Mouse (Mus musculus) neural tube, embryonic 14.5 days (tissue): ENCODE measurements around the gene Drc7. TPM values are rescaled to one million over a fixed set of nuclear protein-coding genes. Genes with fewer than 3 reads are reported as not detected.

ENCODE experiments used
- ATAC-seq: fragments of 200-750 bp; cut with Nextera tagmentation; 2 replicates; pipeline ENCODE4 v1.8.0; 2017; ENCODE audit warnings: low read depth, mild to moderate bottlenecking, moderate TSS enrichment, moderate library complexity
- H3K27ac ChIP-seq: fragments of 300-500 bp; sonication (generic); 2 replicates; pipeline ENCODE4 v1.5.1; 2014; ENCODE audit warnings: low read depth, mild to moderate bottlenecking, control low read depth, low read length, moderate library complexity, mixed read lengths
- H3K27me3 ChIP-seq: fragments of 300-500 bp; sonication (generic); 2 replicates; pipeline ENCODE4 v1.6.1; 2014; ENCODE audit warnings: low read length; ENCODE audit not compliant: control insufficient read depth, insufficient read depth
- H3K36me3 ChIP-seq: fragments of 300-500 bp; sonication (generic); 2 replicates; pipeline ENCODE4 v1.6.1; 2014; ENCODE audit warnings: low read length, mixed read lengths; ENCODE audit not compliant: control insufficient read depth, insufficient read depth
- H3K4me1 ChIP-seq: fragments of 300-500 bp; sonication (generic); 2 replicates; pipeline ENCODE4 v1.6.1; 2014; ENCODE audit warnings: low read length; ENCODE audit not compliant: control insufficient read depth, insufficient read depth
- H3K4me2 ChIP-seq: fragments of 300-500 bp; sonication (generic); 2 replicates; pipeline ENCODE4 v1.6.1; 2014; ENCODE audit warnings: mild to moderate bottlenecking, low read depth, low read length, control low read depth
- H3K4me3 ChIP-seq: fragments of 300-500 bp; sonication (generic); 2 replicates; pipeline ENCODE4 v1.5.1; 2014; ENCODE audit warnings: low read depth, low read length, control low read depth, mixed read lengths
- H3K9ac ChIP-seq: fragments of 300-500 bp; sonication (generic); replicated peaks from 2 replicates; pipeline ENCODE4 v1.6.1; 2014; ENCODE audit warnings: low read depth, mild to moderate bottlenecking, control low read depth, low read length, mixed read lengths
- H3K9me3 ChIP-seq: fragments of 300-500 bp; sonication (generic); 2 replicates; pipeline ENCODE4 v1.6.1; 2016; ENCODE audit warnings: low read length; ENCODE audit not compliant: control insufficient read depth
- WGBS: fragments of 180-500 bp; shearing (Covaris S2); extraction: QIAGEN DNeasy Blood & Tissue Kit; methylation state at CpG from one replicate; pipeline ENCODE4 v1.1.7; 2014; 5-methylcytosine and 5-hydroxymethylcytosine counted together
- polyA plus RNA-seq: library from polyadenylated mRNA; unstranded; fragments of >200 nt; fragmentation: Nextera tagmentation; extraction: Ambion mirVana; gene quantifications from 2 replicates; pipeline ENCODE4 v1.2.1, GENCODE M21; 2014

Gene Drc7
- polyA plus RNA-seq, 1 experiment from 2014 or later, result 0.88 TPM

DNA sequence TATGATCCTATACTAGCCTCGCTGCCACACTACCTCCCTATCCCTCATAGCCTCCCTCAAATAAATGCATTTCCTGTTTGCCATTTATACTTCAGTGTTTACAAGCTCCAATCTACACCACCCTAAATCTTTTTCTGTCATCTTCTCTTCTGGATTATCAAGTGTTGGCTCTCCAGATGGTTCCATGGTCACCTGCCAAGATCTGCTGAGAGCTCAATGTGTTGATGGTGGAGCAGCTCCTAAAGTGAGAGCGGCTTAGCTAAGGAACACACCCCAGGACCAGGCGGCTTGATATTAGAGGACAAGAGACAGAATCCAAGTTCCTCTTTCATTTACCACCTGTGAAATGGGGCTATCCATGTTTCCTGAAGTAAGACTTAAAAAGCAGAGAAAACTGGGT, 23.2 kb downstream of the Drc7 start:
- no peak overlapping the region for H3K9ac ChIP-seq
- peaks cover 3% of the 10 kb centered on the region; the same call in 1 of the 2 replicates for H3K36me3 ChIP-seq
- H3K4me3 ChIP-seq, result no peak overlapping the region
- no peaks in the 10 kb centered on the region for H3K9me3 ChIP-seq
- H3K27me3 ChIP-seq, result no peaks in the 10 kb centered on the region
- peaks cover 10% of the 10 kb centered on the region for H3K4me1 ChIP-seq
- WGBS, result 78% methylated on average over 3 of the region's 3 CpGs
- no peak overlapping the region for H3K27ac ChIP-seq
- H3K4me2 ChIP-seq, result no peak overlapping the region
- no peak for ATAC-seq

DNA sequence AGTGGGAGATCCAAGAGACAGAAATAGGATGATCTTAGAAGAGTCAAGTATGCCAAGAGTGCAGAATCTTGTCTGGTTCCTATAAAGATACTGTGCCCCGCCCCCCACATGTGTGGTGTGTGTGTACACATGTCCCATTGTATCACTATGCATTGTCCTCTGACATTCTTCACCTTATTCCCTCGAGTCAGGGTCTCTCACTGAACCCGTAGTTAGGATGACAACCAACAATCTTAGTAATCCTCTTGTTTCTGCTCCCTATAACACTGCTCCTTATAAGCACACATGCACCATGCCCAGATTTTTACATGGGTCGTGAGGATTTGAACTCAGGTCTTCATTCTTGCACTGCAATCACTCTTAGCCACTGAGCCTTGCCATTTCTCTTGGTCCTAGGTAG, 24.4 kb downstream of the Drc7 start:
- no peak for ATAC-seq
- Histone ChIP-seq H3K27me3 (no peaks in the 10 kb centered on the region), H3K4me3 (no peak overlapping the region), H3K4me2 (no peak overlapping the region), H3K4me1 (peaks cover 10% of the 10 kb centered on the region), H3K9ac (no peak overlapping the region), H3K9me3 (no peaks in the 10 kb centered on the region), H3K36me3 (peaks cover 5% of the 10 kb centered on the region; the same call in 1 of the 2 replicates), H3K27ac (no peak overlapping the region)
- WGBS, result 88% methylated on average over 4 of the region's 4 CpGs

DNA sequence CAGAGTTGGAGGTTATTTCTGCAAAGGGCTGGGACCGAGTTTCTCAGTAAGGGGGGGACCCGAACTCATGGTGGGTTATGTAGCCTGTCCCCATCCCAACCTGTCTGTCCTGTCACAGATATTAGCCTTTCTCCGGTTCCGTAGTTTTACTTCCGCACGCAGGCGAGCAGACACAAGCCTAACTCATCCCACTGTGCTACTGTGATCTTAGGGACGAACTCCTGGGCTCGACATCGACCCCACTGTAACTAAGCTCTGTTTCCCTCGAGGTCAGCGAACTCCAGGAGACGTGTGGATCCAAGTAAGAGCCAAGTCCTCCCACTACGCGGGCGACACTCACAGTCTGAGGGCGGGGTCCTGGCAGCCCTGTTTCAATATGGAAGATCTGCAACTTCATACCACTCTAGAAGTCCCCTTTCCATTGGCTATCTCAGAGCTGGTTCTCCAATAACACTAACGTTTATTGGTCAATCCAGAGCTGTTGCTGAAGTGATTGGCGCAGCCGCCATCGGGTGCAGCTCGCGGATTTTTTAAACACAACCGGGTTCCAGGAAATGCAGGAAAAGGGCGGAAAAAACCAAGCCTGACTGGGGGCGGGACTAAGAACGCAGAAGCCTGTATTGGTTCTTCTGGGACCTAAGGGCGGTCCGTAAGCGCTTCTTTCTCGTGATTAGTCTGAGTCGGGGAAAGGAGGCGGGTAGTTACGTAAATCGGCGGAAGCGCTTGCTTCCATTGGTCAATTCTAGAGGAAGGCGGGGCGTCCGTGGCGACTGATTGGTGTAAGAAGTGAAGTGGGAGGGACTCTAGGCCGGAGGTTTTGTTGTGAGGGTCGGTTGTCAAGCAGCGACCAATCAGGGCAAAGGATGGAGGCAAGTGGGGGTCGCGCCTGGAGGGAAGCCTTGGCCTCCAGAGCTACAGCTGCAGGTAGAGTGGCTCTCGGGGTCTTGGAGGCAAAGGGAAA, 25.8 kb downstream of the Drc7 start, which contains the start of gene Katnb1:
Katnb1 (plus strand) TSS at position 806 of the 961 bp plus-strand sequence.
- H3K36me3 ChIP-seq, result peaks cover 5% of the 10 kb centered on the region; the same call in 1 of the 2 replicates
- peak within 1 kb of the TSS; percentile 83 for H3K9ac ChIP-seq
- peak within 1 kb of the TSS; percentile 80 for H3K4me3 ChIP-seq
- under 1% methylated on average over 47 of the region's 47 CpGs for WGBS
- H3K27ac ChIP-seq, result peak within 1 kb of the TSS; percentile 73
- no peaks in the 10 kb centered on the region for H3K27me3 ChIP-seq
- H3K4me2 ChIP-seq, result peak within 1 kb of the TSS; percentile 65
- ATAC-seq, result peak; percentile 97
- peaks cover 10% of the 10 kb centered on the region for H3K4me1 ChIP-seq
- H3K9me3 ChIP-seq, result no peaks in the 10 kb centered on the region

DNA sequence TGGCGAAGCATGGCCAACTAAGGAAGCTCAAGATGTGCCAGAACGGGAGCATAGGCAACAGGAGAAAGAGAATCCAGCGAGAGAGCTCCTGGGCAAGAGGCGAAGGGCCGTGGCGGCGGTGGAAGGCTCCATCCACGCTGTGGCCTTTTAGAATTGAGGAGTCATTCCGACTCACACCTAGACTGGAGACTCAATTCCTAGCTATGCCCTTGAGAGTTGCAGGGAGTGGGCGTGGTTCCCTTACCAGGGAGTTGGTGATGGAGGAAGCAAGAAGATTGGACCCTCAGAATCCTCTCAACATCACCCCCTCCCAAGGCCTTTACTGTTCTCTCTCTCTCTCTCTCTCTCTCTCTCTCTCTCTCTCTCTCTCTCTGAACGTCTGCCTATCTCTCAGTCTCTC, 26.7 kb downstream of the Drc7 start:
- peak overlapping the region; percentile 80 for H3K4me3 ChIP-seq
- H3K36me3 ChIP-seq, result peaks cover 7% of the 10 kb centered on the region; the same call in 1 of the 2 replicates
- WGBS, result 7% methylated on average over 11 of the region's 11 CpGs
- H3K9me3 ChIP-seq, result no peaks in the 10 kb centered on the region
- peak overlapping the region; percentile 73 for H3K27ac ChIP-seq
- H3K9ac ChIP-seq, result peak overlapping the region; percentile 83
- no peaks in the 10 kb centered on the region for H3K27me3 ChIP-seq
- H3K4me1 ChIP-seq, result peaks cover 10% of the 10 kb centered on the region
- H3K4me2 ChIP-seq, result peak overlapping the region; percentile 65
- ATAC-seq, result no peak

DNA sequence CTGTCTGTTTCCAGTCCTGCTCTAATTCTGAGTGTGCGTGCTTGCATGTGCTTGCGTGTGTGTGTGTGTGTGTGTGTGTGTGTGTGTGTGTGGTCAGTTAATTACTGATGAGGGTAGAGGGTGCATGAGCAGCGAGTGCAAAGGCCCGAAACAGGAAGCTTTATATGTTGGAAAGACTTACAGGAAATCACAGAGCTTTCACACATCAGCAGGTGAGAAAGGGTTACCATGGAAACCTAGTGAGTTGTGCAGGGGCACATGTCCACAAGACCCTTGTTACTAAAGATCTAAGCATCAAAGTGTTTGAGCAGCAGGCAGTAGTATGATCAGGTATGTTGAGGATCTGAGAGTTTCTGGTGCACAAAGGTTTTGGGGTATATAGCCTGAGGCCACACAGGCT, 29.4 kb downstream of the Drc7 start:
- Histone ChIP-seq H3K4me1 (peaks cover 10% of the 10 kb centered on the region), H3K27ac (no peak overlapping the region), H3K36me3 (peaks cover 15% of the 10 kb centered on the region), H3K27me3 (no peaks in the 10 kb centered on the region), H3K9me3 (no peaks in the 10 kb centered on the region), H3K9ac (no peak overlapping the region), H3K4me2 (no peak overlapping the region), H3K4me3 (no peak overlapping the region)
- WGBS, result 88% methylated on average over 4 of the region's 4 CpGs
- no peak for ATAC-seq

DNA sequence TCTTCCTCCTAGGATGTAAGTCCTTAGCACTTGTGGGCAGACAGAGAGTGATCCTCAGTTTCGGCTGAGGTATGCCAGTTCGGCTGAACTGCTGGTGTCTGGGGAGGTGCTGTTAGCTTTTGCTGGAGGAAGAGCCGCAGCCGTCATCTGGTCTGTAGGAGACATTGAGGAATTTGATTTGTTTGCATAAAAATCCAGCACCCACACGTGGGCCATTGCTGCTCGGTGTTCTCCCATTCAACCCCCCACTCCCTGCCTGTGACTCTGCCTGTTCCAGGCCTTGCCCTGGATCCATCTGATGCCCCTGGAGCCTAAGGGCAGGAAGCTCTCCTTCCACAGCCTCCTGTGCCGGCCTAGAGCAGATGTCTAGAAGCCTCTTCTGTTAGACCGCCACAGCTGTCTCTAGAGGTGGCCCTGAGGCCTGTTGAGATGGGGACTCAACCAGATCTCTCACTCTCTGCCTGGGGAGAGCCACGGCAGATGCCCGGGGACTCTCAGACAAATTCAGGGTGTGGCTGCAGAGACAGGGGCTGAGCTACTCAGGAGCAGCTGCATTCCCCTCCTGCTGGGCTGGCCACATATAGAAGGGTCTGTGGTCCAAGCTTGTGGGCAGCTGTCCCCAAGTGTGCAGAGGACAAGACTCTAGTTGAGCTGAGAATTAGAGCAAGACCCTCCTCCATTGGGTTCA, 30.0 kb downstream of the Drc7 start:
- H3K27ac ChIP-seq, result no peak overlapping the region
- peaks cover 10% of the 10 kb centered on the region for H3K4me1 ChIP-seq
- WGBS, result 82% methylated on average over 10 of the region's 10 CpGs
- H3K9ac ChIP-seq, result no peak overlapping the region
- ATAC-seq, result no peak
- no peaks in the 10 kb centered on the region for H3K27me3 ChIP-seq
- no peak overlapping the region for H3K4me3 ChIP-seq
- peaks cover 19% of the 10 kb centered on the region for H3K36me3 ChIP-seq
- H3K4me2 ChIP-seq, result no peak overlapping the region
- no peaks in the 10 kb centered on the region for H3K9me3 ChIP-seq

DNA sequence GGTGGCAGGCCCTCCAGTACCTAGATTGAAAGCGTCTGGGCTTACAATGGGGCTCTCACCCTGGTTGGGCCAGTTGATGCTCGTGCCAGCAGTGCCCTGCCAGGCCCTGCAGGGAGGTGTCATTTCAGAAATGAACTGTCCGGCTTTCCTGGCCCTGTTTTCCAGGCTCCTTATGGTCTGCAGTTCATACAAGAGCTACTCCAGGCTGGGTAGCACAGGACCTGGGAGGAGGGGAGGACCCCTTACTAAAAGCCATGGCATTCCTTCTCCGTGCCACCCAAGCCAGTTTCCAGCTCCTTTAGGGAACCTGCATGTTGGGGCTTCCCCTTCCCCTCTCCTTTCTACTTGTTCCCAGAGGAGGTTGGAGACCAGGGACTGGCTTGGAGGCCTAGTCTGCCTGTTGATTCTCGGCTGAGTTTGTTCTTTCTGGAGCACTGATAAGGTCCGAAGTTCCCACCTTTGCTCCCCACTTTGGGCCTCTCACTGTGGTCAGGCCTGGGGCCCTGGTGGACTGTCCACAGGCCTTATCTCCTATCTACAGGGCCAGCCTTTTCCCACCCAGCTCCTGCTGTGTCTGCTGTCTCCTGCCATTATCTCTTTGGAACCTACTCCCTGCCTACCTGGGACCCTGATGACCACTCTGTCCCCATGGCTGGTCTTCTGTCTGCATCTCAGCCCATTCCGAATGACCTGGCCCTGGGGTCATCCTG, 30.7 kb downstream of the Drc7 start:
- H3K27ac ChIP-seq, result no peak overlapping the region
- no peaks in the 10 kb centered on the region for H3K27me3 ChIP-seq
- no peak overlapping the region for H3K9ac ChIP-seq
- no peak for ATAC-seq
- H3K4me2 ChIP-seq, result no peak overlapping the region
- 94% methylated on average over 7 of the region's 7 CpGs for WGBS
- H3K4me3 ChIP-seq, result no peak overlapping the region
- no peaks in the 10 kb centered on the region for H3K9me3 ChIP-seq
- peaks cover 20% of the 10 kb centered on the region for H3K36me3 ChIP-seq
- H3K4me1 ChIP-seq, result peaks cover 10% of the 10 kb centered on the region

DNA sequence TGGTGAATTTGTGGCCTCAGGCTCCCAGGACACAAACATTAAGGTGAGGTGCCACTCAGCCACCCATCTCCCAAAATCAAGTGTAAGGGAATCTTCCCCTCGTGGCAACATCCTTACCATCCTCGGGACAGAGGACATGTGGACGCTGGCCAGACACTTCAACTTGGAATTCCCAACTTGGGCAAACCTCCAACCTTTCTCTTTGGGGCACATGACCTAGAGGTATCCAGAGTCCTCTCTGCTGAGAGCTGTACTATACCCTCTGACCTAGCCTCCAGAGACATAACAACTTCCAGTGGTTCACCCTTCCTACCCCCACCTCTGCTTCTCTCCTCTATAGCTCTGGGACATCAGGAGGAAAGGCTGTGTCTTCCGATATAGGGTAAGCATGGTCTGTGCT, 38.7 kb downstream of the Drc7 start:
- no peak overlapping the region for H3K27ac ChIP-seq
- ATAC-seq, result no peak
- H3K4me1 ChIP-seq, result no peaks in the 10 kb centered on the region
- H3K36me3 ChIP-seq, result peaks cover 65% of the 10 kb centered on the region
- H3K27me3 ChIP-seq, result no peaks in the 10 kb centered on the region
- no peak overlapping the region for H3K9ac ChIP-seq
- no peak overlapping the region for H3K4me3 ChIP-seq
- 92% methylated on average over 4 of the region's 4 CpGs for WGBS
- H3K9me3 ChIP-seq, result no peaks in the 10 kb centered on the region
- no peak overlapping the region for H3K4me2 ChIP-seq
